Mouse (Mus musculus) kidney, postnatal 36 days (tissue): ENCODE measurements at regions not wholly inside any gene's neighbourhood (a gene's known extent, or its start where the extent isn't known, plus 50 kb on each side); places are given as distances from the start of the nearest gene placed in this dataset.
A peak's percentile ranks its signal among the peaks of the same experiment; 100 is the strongest.
"Not testable (repeated sequence)": the region's sequence is repeated elsewhere in the genome, so short reads cannot be mapped to it uniquely, and the experiment has no call there.

Experiments
- DNase-seq, 2 experiments: peaks; one replicate each; pipeline ENCODE4 v3.0.0; 2021 to 2022; ENCODE audit warnings: mixed read lengths in 2 of 2

DNA sequence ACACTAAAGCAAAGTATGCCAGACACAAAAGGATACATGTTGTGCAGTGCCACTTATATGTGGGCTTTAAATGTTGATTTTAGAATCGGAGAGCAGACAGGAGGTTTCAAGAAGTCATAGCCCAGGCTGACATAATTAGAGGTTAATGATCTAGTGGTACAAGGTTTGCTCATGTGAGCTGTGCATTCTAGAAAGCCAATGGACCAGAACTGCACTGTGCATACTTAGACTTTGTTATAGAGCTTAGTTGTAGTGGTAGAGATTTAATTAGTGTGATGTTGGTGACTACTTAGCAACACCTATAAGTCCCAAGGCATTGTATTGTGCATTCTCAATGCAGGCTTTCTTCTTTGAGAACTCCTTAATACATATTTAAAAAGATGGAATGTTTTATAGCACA lies 369.6 kb downstream of the Dok5 start:
- DNase-seq, result peak in 1 of 2 experiments; percentile 19

DNA sequence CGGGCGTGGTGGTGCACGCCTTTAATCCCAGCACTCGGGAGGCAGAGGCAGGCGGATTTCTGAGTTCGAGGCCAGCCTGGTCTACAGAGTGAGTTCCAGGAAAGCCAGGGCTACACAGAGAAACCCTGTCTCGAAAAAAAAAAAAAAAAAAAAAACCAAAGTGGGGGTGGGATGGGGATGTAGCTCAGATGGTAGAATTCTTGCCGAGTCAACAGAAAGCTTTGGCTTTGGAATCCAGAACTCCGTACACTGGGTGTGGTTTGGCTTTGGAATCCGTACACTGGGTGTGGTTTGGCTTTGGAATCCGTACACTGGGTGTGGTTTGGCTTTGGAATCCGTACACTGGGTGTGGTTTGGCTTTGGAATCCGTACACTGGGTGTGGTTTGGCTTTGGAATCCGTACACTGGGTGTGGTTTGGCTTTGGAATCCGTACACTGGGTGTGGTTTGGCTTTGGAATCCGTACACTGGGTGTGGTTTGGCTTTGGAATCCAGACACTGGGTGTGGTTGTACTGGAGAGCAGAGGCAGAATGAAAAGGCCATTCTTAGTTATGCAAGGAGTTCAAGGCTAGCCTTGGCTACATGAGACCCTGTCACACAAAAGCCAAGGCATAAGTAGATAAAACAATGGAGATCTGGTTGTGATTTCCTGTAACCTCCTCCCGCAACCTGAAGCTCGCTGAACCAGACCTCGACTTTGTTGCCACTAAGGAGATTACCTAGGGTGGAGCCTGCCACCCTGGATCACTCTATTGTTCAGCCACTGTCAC lies 388.6 kb downstream of the Dok5 start:
- DNase-seq, result not testable (repeated sequence)

DNA sequence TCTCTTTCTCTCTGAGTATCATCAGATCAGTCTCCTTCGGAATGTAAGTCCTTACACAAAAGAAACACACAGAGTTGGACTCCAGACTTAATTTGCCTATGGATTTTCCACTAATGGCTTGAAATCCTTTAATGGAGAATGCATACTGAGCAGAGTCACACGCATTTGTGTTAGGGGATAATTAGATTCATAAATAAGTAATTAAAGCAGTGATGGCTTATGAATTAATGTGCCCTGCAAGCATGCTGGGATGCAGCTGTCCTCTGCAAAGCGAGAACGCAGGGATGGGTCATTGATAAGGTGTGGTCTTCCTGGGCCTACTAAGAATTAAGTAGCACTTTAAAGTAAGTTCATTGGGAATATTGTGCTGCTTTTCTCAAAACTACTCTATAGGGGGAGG lies 403.2 kb downstream of the Dok5 start:
- DNase-seq, result no peak
